Mouse (Mus musculus): ENCODE measurements at regions not wholly inside any gene's neighbourhood (a gene's known extent, or its start where the extent isn't known, plus 50 kb on each side); places are given as distances from the start of the nearest gene placed in this dataset.

DNA sequence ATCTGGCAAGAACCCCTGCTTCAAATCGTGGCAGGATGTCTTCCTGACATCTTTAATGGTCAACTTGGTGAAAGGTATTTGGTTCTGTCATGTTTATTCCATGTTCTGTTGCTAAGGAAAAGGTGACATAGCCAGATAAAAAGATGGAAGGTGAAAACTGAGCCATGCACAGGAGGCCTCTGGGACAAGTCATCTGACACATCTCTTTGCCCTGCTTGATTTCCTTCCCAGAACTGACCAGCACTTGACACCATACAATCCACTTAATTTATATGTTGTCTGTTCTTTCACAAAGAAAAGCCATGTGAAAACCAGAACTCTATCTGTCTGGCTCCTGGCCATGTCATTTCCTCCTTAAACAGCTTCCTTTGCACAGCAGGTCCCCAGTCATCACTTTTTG is 133.7 kb upstream of the 1700025G04Rik start:
- TF ChIP-seq EP300 (IDR thresholded peaks at IDR 0.05; ENCODE audit: insufficient read depth, low read depth, low read length) (0 out of 2 replicates have a peak, but pooled peaks have one; percentile 24), CTCF (IDR thresholded peaks at IDR 0.05) (no peak)

Measured in heart, adult 2 months (tissue).